Mouse (Mus musculus) forebrain, embryonic 15.5 days (tissue): Measurements from ENCODE around the gene Impdh1. TPM values are rescaled to one million over a fixed set of nuclear protein-coding genes. Genes with fewer than 3 reads are reported as not detected.
"Not testable (repeated sequence)": the region's sequence is repeated elsewhere in the genome, so short reads cannot be mapped to it uniquely, and the experiment has no call there.

ENCODE experiments used
- ATAC-seq: fragments of 200-750 bp; cut with Nextera tagmentation; replicated peaks from 2 replicates; pipeline ENCODE4 v1.8.0; 2017; ENCODE audit warnings: mild to moderate bottlenecking, moderate TSS enrichment, moderate library complexity
- H3K27ac ChIP-seq: fragments of 300-500 bp; sonication (generic); replicated peaks from 2 replicates; pipeline ENCODE4 v1.5.1; 2015; ENCODE audit warnings: mild to moderate bottlenecking, inconsistent platforms
- H3K27me3 ChIP-seq: fragments of 300-500 bp; sonication (generic); 2 replicates; pipeline ENCODE4 v1.6.1; 2015; ENCODE audit warnings: inconsistent platforms
- H3K36me3 ChIP-seq: fragments of 300-500 bp; sonication (generic); 2 replicates; pipeline ENCODE4 v1.6.1; 2015; ENCODE audit warnings: mild to moderate bottlenecking, inconsistent platforms
- H3K4me1 ChIP-seq: fragments of 300-500 bp; sonication (generic); 2 replicates; pipeline ENCODE4 v1.6.1; 2015; ENCODE audit warnings: inconsistent platforms
- H3K4me2 ChIP-seq: fragments of 300-500 bp; sonication (generic); replicated peaks from 2 replicates; pipeline ENCODE4 v1.6.1; 2015; ENCODE audit warnings: mild to moderate bottlenecking, inconsistent platforms
- H3K4me3 ChIP-seq: fragments of 300-500 bp; sonication (generic); 2 replicates; pipeline ENCODE4 v1.5.1; 2015; ENCODE audit warnings: mild to moderate bottlenecking, inconsistent platforms
- H3K9ac ChIP-seq: fragments of 300-500 bp; sonication (generic); replicated peaks from 2 replicates; pipeline ENCODE4 v1.6.1; 2015; ENCODE audit warnings: mild to moderate bottlenecking, inconsistent platforms
- H3K9me3 ChIP-seq: fragments of 300-500 bp; sonication (generic); 2 replicates; pipeline ENCODE4 v1.6.1; 2016; ENCODE audit warnings: inconsistent platforms
- WGBS: fragments of 180-500 bp; shearing (Covaris S2); methylation state at CpG from one replicate; pipeline ENCODE4 v1.1.7; 2015; ENCODE audit warnings: mixed read lengths; 5-methylcytosine and 5-hydroxymethylcytosine counted together
- polyA plus RNA-seq: library from polyadenylated mRNA; unstranded; fragments of >200 nt; fragmentation: Nextera tagmentation; extraction: Ambion mirVana; gene quantifications from 2 replicates; pipeline ENCODE4 v1.2.1, GENCODE M21; 2015

Impdh1 gene
- polyA plus RNA-seq, 1 experiment from 2014 or later: 57.3 TPM

GRCm38 (mm10) chr6:29234272-29234671 lies 18.1 kb upstream of the Impdh1 start:
- no peak for ATAC-seq
- H3K27ac ChIP-seq: no peak overlapping the region
- H3K9ac ChIP-seq: no peak overlapping the region
- H3K27me3 ChIP-seq: no peaks in the 10 kb centered on the region
- H3K4me3 ChIP-seq: no peak overlapping the region
- WGBS: 51% methylated on average over 8 of the region's 8 CpGs
- H3K9me3 ChIP-seq: no peaks in the 10 kb centered on the region
- H3K36me3 ChIP-seq: no peaks in the 10 kb centered on the region
- no peaks in the 10 kb centered on the region for H3K4me1 ChIP-seq
- H3K4me2 ChIP-seq: no peak overlapping the region

GRCm38 (mm10) chr6:29233710-29234109 lies 17.5 kb upstream of the Impdh1 start:
- WGBS: 69% methylated on average over 3 of the region's 3 CpGs
- H3K27me3 ChIP-seq: no peaks in the 10 kb centered on the region

GRCm38 (mm10) chr6:29232321-29232720 lies 16.2 kb upstream of the Impdh1 start:
- H3K4me3 ChIP-seq: no peak overlapping the region
- no peak overlapping the region for H3K9ac ChIP-seq
- H3K9me3 ChIP-seq: no peaks in the 10 kb centered on the region
- H3K4me1 ChIP-seq: no peaks in the 10 kb centered on the region
- no peaks in the 10 kb centered on the region for H3K36me3 ChIP-seq
- H3K27ac ChIP-seq: no peak overlapping the region
- no peaks in the 10 kb centered on the region for H3K27me3 ChIP-seq
- no peak for ATAC-seq
- WGBS: 80% methylated on average over 6 of the region's 6 CpGs
- no peak overlapping the region for H3K4me2 ChIP-seq

More at GRCm38 (mm10) chr6:29233710-29234109, 17.5 kb upstream of the Impdh1 start:
- Histone ChIP-seq H3K27ac (no peak overlapping the region), H3K4me2 (no peak overlapping the region), H3K4me1 (no peaks in the 10 kb centered on the region), H3K36me3 (no peaks in the 10 kb centered on the region), H3K4me3 (no peak overlapping the region), H3K9me3 (no peaks in the 10 kb centered on the region), H3K9ac (no peak overlapping the region)
- no peak for ATAC-seq

GRCm38 (mm10) chr6:29231799-29232198 lies 15.6 kb upstream of the Impdh1 start:
- no peaks in the 10 kb centered on the region for H3K9me3 ChIP-seq
- 81% methylated on average over 3 of the region's 3 CpGs for WGBS
- H3K27me3 ChIP-seq: no peaks in the 10 kb centered on the region
- H3K36me3 ChIP-seq: no peaks in the 10 kb centered on the region
- H3K4me2 ChIP-seq: no peak overlapping the region
- no peak overlapping the region for H3K27ac ChIP-seq
- H3K4me1 ChIP-seq: no peaks in the 10 kb centered on the region
- H3K4me3 ChIP-seq: no peak overlapping the region
- no peak overlapping the region for H3K9ac ChIP-seq
- no peak for ATAC-seq

GRCm38 (mm10) chr6:29230386-29230785 lies 14.2 kb upstream of the Impdh1 start:
- ATAC-seq: no peak
- Histone ChIP-seq H3K9ac (no peak overlapping the region), H3K4me2 (no peak overlapping the region), H3K4me3 (no peak overlapping the region), H3K27ac (no peak overlapping the region), H3K36me3 (no peaks in the 10 kb centered on the region), H3K9me3 (no peaks in the 10 kb centered on the region), H3K4me1 (no peaks in the 10 kb centered on the region), H3K27me3 (no peaks in the 10 kb centered on the region)
- WGBS: 73% methylated on average over 6 of the region's 6 CpGs

GRCm38 (mm10) chr6:29229265-29229913 lies 13.2 kb upstream of the Impdh1 start:
- Histone ChIP-seq H3K27ac (no peak overlapping the region), H3K4me3 (no peak overlapping the region), H3K9ac (no peak overlapping the region), H3K36me3 (no peaks in the 10 kb centered on the region), H3K27me3 (no peaks in the 10 kb centered on the region), H3K4me2 (no peak overlapping the region), H3K9me3 (no peaks in the 10 kb centered on the region), H3K4me1 (no peaks in the 10 kb centered on the region)
- ATAC-seq: 0 out of 2 replicates have a peak, but pooled peaks have one; percentile 32
- WGBS: 91% methylated on average over 6 of the region's 6 CpGs

GRCm38 (mm10) chr6:29217717-29218116 lies 1.6 kb upstream of the Impdh1 start:
- not testable (repeated sequence) for H3K4me3 ChIP-seq, H3K4me2 ChIP-seq, H3K27ac ChIP-seq, H3K9me3 ChIP-seq, ATAC-seq, H3K36me3 ChIP-seq, H3K9ac ChIP-seq
- peaks cover 24% of the 10 kb centered on the region for H3K4me1 ChIP-seq
- WGBS: 79% methylated on average over 3 of the region's 3 CpGs
- peaks cover 12% of the 10 kb centered on the region; the same call in 1 of the 2 replicates for H3K27me3 ChIP-seq

GRCm38 (mm10) chr6:29215181-29215580 lies 983 bp downstream of the Impdh1 start:
- no peak overlapping the region for H3K27ac ChIP-seq
- H3K9me3 ChIP-seq: no peaks in the 10 kb centered on the region
- peaks cover 41% of the 10 kb centered on the region for H3K4me1 ChIP-seq
- H3K4me3 ChIP-seq: peak overlapping the region; percentile 59
- no peaks in the 10 kb centered on the region for H3K36me3 ChIP-seq
- peak overlapping the region; percentile 92 for H3K4me2 ChIP-seq
- no peak for ATAC-seq
- 5% methylated on average over 9 of the region's 9 CpGs for WGBS
- H3K9ac ChIP-seq: peak overlapping the region; percentile 68; the same call in 1 of the 2 replicates
- peaks cover 12% of the 10 kb centered on the region; the same call in 1 of the 2 replicates for H3K27me3 ChIP-seq

- Histone ChIP-seq H3K4me1 (peaks cover 44% of the 10 kb centered on the region), H3K4me3 (peak overlapping the region; percentile 59; the same call in 1 of the 2 replicates)
These were observed 1.4 kb downstream of the Impdh1 start for GRCm38 (mm10) chr6:29214776-29215175.

GRCm38 (mm10) chr6:29214245-29214644 lies 1.9 kb downstream of the Impdh1 start:
- H3K27ac ChIP-seq: no peak overlapping the region

More at GRCm38 (mm10) chr6:29214776-29215175, 1.4 kb downstream of the Impdh1 start:
- no peaks in the 10 kb centered on the region for H3K9me3 ChIP-seq
- 39% methylated on average over 5 of the region's 5 CpGs for WGBS
- peaks cover 12% of the 10 kb centered on the region; the same call in 1 of the 2 replicates for H3K27me3 ChIP-seq
- no peak for ATAC-seq
- H3K9ac ChIP-seq: 0 out of 2 replicates have a peak overlapping the region, but pooled peaks have one; percentile 68
- no peaks in the 10 kb centered on the region for H3K36me3 ChIP-seq
- peak overlapping the region; percentile 92; the same call in 1 of the 2 replicates for H3K4me2 ChIP-seq
- no peak overlapping the region for H3K27ac ChIP-seq

GRCm38 (mm10) chr6:29213436-29213835 lies 2.7 kb downstream of the Impdh1 start:
- H3K4me1 ChIP-seq: peaks cover 44% of the 10 kb centered on the region
- no peak overlapping the region for H3K4me3 ChIP-seq
- ATAC-seq: no peak

More at GRCm38 (mm10) chr6:29214245-29214644, 1.9 kb downstream of the Impdh1 start:
- Histone ChIP-seq H3K36me3 (no peaks in the 10 kb centered on the region), H3K4me3 (no peak overlapping the region), H3K4me1 (peaks cover 44% of the 10 kb centered on the region), H3K9me3 (no peaks in the 10 kb centered on the region), H3K4me2 (no peak overlapping the region), H3K9ac (no peak overlapping the region), H3K27me3 (peaks cover 12% of the 10 kb centered on the region; the same call in 1 of the 2 replicates)
- 15% methylated on average over 1 of the region's 1 CpGs for WGBS
- ATAC-seq: no peak

GRCm38 (mm10) chr6:29211806-29212492 lies 4.2 kb downstream of the Impdh1 start:
- Histone ChIP-seq H3K4me1 (peaks cover 44% of the 10 kb centered on the region), H3K4me3 (peak overlapping the region; percentile 78), H3K36me3 (peaks cover under 1% of the 10 kb centered on the region; the same call in 1 of the 2 replicates), H3K27me3 (peaks cover 12% of the 10 kb centered on the region; the same call in 1 of the 2 replicates), H3K9me3 (no peaks in the 10 kb centered on the region), H3K9ac (peak overlapping the region; percentile 74), H3K27ac (peak overlapping the region; percentile 77), H3K4me2 (peak overlapping the region; percentile 77)
- under 1% methylated on average over 55 of the region's 66 CpGs for WGBS
- ATAC-seq: peak; percentile 78

More at GRCm38 (mm10) chr6:29213436-29213835, 2.7 kb downstream of the Impdh1 start:
- no peak overlapping the region for H3K27ac ChIP-seq
- no peak overlapping the region for H3K9ac ChIP-seq
- peaks cover 12% of the 10 kb centered on the region; the same call in 1 of the 2 replicates for H3K27me3 ChIP-seq
- 65% methylated on average over 5 of the region's 5 CpGs for WGBS
- H3K4me2 ChIP-seq: no peak overlapping the region
- no peaks in the 10 kb centered on the region for H3K36me3 ChIP-seq
- H3K9me3 ChIP-seq: no peaks in the 10 kb centered on the region
